Mouse (Mus musculus): Measurements from ENCODE around the gene Mad1l1.

DNA sequence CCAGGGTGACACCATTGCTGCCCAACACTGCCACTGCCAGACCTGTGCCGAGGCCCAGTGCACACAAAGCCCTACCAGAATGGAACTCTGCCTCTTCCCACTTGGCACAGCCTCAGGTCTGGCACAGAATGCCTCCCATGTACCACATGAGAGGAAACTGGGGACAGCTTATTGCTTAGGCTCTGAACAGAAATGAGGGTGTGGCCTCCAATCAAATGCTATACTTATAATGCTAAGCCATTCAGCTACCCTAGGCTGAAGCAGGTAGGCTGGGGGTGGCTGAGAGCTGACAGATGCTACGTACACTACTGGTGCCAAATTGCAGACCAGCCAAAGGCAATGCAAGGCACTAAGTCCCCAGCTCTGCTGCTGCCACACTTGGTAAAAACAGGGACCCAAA, 69.4 kb downstream of the Mad1l1 start:
- TF ChIP-seq CTCF (IDR thresholded peaks at IDR 0.05; ENCODE audit: control insufficient read depth, insufficient read depth, low read length) (no peak), POLR2A (IDR thresholded peaks at IDR 0.05; ENCODE audit: borderline replicate concordance, control insufficient read depth, low read depth, low read length) (no peak)

Data from bone marrow, adult 2 months (tissue).